Mouse (Mus musculus) heart, adult 18-20 months (tissue): ENCODE measurements around the gene Xpo1. TPM values are rescaled to one million over a fixed set of nuclear protein-coding genes. Genes with fewer than 3 reads are reported as not detected.
"Not testable (repeated sequence)": the region's sequence is repeated elsewhere in the genome, so short reads cannot be mapped to it uniquely, and the experiment has no call there.

Experiments
- DNase-seq, 2 experiments: peaks; one replicate each; pipeline ENCODE4 v3.0.0; 2021 to 2022; ENCODE audit warnings: mixed read lengths in 1 of 2
- total RNA-seq, 2 experiments: library from RNA; stranded (reverse); gene quantifications; 2 replicates each; pipeline ENCODE4 v1.2.3; 2021

Gene Xpo1
- total RNA-seq, 2 experiments from 2014 or later, result 36.0 to 40.6 TPM

GRCm38 (mm10) chr11:23298301-23298700, 42.5 kb downstream of the Xpo1 start:
- DNase-seq, result no peak

- DNase-seq, result no peak
These were observed 44.1 kb downstream of the Xpo1 start for GRCm38 (mm10) chr11:23299910-23300309.

- no peak for DNase-seq
These were observed 47.3 kb downstream of the Xpo1 start for GRCm38 (mm10) chr11:23303126-23303525.

GRCm38 (mm10) chr11:23305101-23305672, 49.3 kb downstream of the Xpo1 start:
- not testable (repeated sequence) for DNase-seq

GRCm38 (mm10) chr11:23305673-23306608, 50.1 kb downstream of the Xpo1 start:
- peak; percentile 95 to 98 for DNase-seq

- peak; percentile 70 to 75 for DNase-seq
These were observed 51.1 kb downstream of the Xpo1 start, which contains the start of gene Usp34 for GRCm38 (mm10) chr11:23306764-23307565. TSS of gene Usp34 (plus strand) at chr11:23306895.

- DNase-seq, result no peak
These were observed 51.7 kb downstream of the Xpo1 start for GRCm38 (mm10) chr11:23307566-23307920.

- DNase-seq, result no peak
These were observed 57.7 kb downstream of the Xpo1 start for GRCm38 (mm10) chr11:23313496-23313895.

GRCm38 (mm10) chr11:23329413-23329812, 73.6 kb downstream of the Xpo1 start:
- DNase-seq, result no peak

- no peak for DNase-seq
These were observed 76.3 kb downstream of the Xpo1 start for GRCm38 (mm10) chr11:23332136-23332535.

GRCm38 (mm10) chr11:23335160-23335559, 79.3 kb downstream of the Xpo1 start:
- DNase-seq, result no peak

Other genes with a start within 250 kb of the Xpo1 start
- 1 to 10 TPM; 1.3 to 2.6 TPM for gene Fam161a, start 248.5 kb upstream of the Xpo1 start, total RNA-seq
- 10 to 100 TPM; 35.2 to 42.5 TPM for gene Usp34, start 50.9 kb downstream of the Xpo1 start, total RNA-seq
- gene Ahsa2, start 242.0 kb downstream of the Xpo1 start, total RNA-seq, result 10 to 100 TPM; 68.5 to 76.0 TPM